Mouse (Mus musculus) stomach, postnatal 0 days (tissue): ENCODE data around the gene Sem1.

ENCODE experiments used
- CTCF ChIP-seq: IDR thresholded peaks from 2 replicates; pipeline ENCODE4 v1.5.1; 2016; ENCODE audit warnings: antibody characterized with exemption, low read depth, mild to moderate bottlenecking, moderate library complexity
- EP300 ChIP-seq: optimal IDR thresholded peaks from 2 replicates; pipeline ENCODE3; 2016; ENCODE audit warnings: antibody characterized with exemption

DNA sequence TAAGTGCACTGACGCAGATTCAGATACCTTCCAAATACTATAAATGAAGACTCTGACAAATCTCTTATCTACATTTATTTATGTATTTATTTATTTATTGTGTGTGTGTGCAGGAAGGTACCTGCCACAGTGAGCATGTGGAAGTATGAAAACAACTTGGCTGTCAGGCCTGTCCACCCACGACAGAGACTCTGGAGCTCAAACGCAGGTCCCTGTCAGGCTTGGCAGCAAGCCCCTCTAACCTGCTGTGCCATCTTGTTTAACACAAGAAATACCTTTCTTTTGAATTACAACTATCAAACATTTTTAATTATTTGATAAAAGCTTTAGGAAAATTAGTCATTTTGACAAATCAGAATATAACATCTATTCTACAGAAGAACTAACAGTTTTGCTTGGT is 10.0 kb downstream of the Sem1 start:
- TF ChIP-seq CTCF (no peak), EP300 (no peak)
